Mouse (Mus musculus) lung, embryonic 14.5 days (tissue): ENCODE measurements around the gene Ror1. TPM values are rescaled to one million over a fixed set of nuclear protein-coding genes. Genes with fewer than 3 reads are reported as not detected.

Experiments
- ATAC-seq: fragments of 200-750 bp; cut with Nextera tagmentation; 2 replicates; pipeline ENCODE4 v1.8.0; 2017; ENCODE audit warnings: mild to moderate bottlenecking, moderate TSS enrichment, moderate library complexity; ENCODE audit not compliant: insufficient read depth
- DNase-seq: peaks from one replicate; pipeline ENCODE4 v3.0.0-alpha.2; 2015
- H3K27ac ChIP-seq: fragments of 300-500 bp; sonication (generic); 2 replicates; pipeline ENCODE4 v1.5.1; 2014; ENCODE audit warnings: low read depth, mild to moderate bottlenecking, moderate library complexity
- H3K27me3 ChIP-seq: fragments of 300-500 bp; sonication (generic); 2 replicates; pipeline ENCODE4 v1.6.1; 2014; ENCODE audit warnings: low read length, control low read depth; ENCODE audit not compliant: insufficient read depth
- H3K36me3 ChIP-seq: fragments of 300-500 bp; sonication (generic); 2 replicates; pipeline ENCODE4 v1.6.1; 2014; ENCODE audit warnings: control low read depth; ENCODE audit not compliant: insufficient read depth
- H3K4me1 ChIP-seq: fragments of 300-500 bp; sonication (generic); 2 replicates; pipeline ENCODE4 v1.6.1; 2014; ENCODE audit warnings: antibody characterized with exemption, control low read depth; ENCODE audit not compliant: insufficient read depth
- H3K4me2 ChIP-seq: fragments of 300-500 bp; sonication (generic); 2 replicates; pipeline ENCODE4 v1.6.1; 2014; ENCODE audit warnings: mild to moderate bottlenecking
- H3K4me3 ChIP-seq: fragments of 300-500 bp; sonication (generic); 2 replicates; pipeline ENCODE4 v1.5.1; 2014; ENCODE audit warnings: low read depth, low read length
- H3K9ac ChIP-seq: fragments of 300-500 bp; sonication (generic); 2 replicates; pipeline ENCODE4 v1.6.1; 2014
- H3K9me3 ChIP-seq: fragments of 300-500 bp; sonication (generic); 2 replicates; pipeline ENCODE4 v1.6.1; 2016; ENCODE audit warnings: low read depth, low read length, control low read depth
- CTCF ChIP-seq: IDR thresholded peaks from 2 replicates; pipeline ENCODE4 v1.5.1; 2016; ENCODE audit warnings: antibody characterized with exemption, low read depth
- WGBS: fragments of 180-500 bp; shearing (Covaris S2); extraction: QIAGEN DNeasy Blood & Tissue Kit; methylation state at CpG from one replicate; pipeline ENCODE4 v1.1.7; 2014; 5-methylcytosine and 5-hydroxymethylcytosine counted together
- polyA plus RNA-seq: library from polyadenylated mRNA; unstranded; fragments of >200 nt; fragmentation: Nextera tagmentation; extraction: Ambion mirVana; gene quantifications from 2 replicates; pipeline ENCODE4 v1.2.1, GENCODE M21; 2014

The Ror1 gene
- 23.4 and 23.8 TPM in 2 replicates for polyA plus RNA-seq

GRCm38 (mm10) chr4:100095685-100096595, at the start of gene Ror1:
TSS of gene Ror1 (plus strand) at chr4:100095791.
- H3K4me2 ChIP-seq: peak within 1 kb of the TSS; percentile 73
- ATAC-seq: peak; percentile 90
- peaks cover 4% of the 10 kb centered on the region for H3K4me1 ChIP-seq
- peak within 1 kb of the TSS; percentile 85 for H3K9ac ChIP-seq
- peak; percentile 91 for TF ChIP-seq CTCF
- DNase-seq: peak; percentile 95
- peak within 1 kb of the TSS; percentile 71 for H3K4me3 ChIP-seq
- H3K36me3 ChIP-seq: no peaks in the 10 kb centered on the region
- no peaks in the 10 kb centered on the region for H3K9me3 ChIP-seq
- H3K27me3 ChIP-seq: no peaks in the 10 kb centered on the region
- under 1% methylated on average over 75 of the region's 76 CpGs for WGBS
- H3K27ac ChIP-seq: peak within 1 kb of the TSS; percentile 96

GRCm38 (mm10) chr4:100047066-100047465, 48.5 kb upstream of the Ror1 start:
- H3K4me1 ChIP-seq: peaks cover 12% of the 10 kb centered on the region
- no peaks in the 10 kb centered on the region for H3K36me3 ChIP-seq
- H3K9ac ChIP-seq: no peak overlapping the region
- DNase-seq (no peak), ATAC-seq (no peak)
- TF ChIP-seq CTCF: no peak
- H3K27me3 ChIP-seq: no peaks in the 10 kb centered on the region
- no peak overlapping the region for H3K4me2 ChIP-seq
- H3K9me3 ChIP-seq: no peaks in the 10 kb centered on the region
- H3K27ac ChIP-seq: no peak overlapping the region
- WGBS: 60% methylated on average over 6 of the region's 6 CpGs
- no peak overlapping the region for H3K4me3 ChIP-seq

GRCm38 (mm10) chr4:100048351-100048950, 47.1 kb upstream of the Ror1 start:
- Histone ChIP-seq H3K27ac (peak overlapping the region; percentile 30; the same call in 1 of the 2 replicates), H3K4me1 (peaks cover 12% of the 10 kb centered on the region), H3K9me3 (no peaks in the 10 kb centered on the region), H3K9ac (no peak overlapping the region), H3K4me2 (no peak overlapping the region), H3K27me3 (no peaks in the 10 kb centered on the region), H3K4me3 (no peak overlapping the region), H3K36me3 (no peaks in the 10 kb centered on the region)
- 34% methylated on average over 7 of the region's 7 CpGs for WGBS
- DNase-seq (peak; percentile 78), ATAC-seq (peak; percentile 32; the same call in 1 of the 2 replicates)
- TF ChIP-seq CTCF: no peak

GRCm38 (mm10) chr4:100051767-100052166, 43.8 kb upstream of the Ror1 start:
- Histone ChIP-seq H3K9me3 (no peaks in the 10 kb centered on the region), H3K27ac (no peak overlapping the region), H3K36me3 (no peaks in the 10 kb centered on the region), H3K4me3 (no peak overlapping the region), H3K9ac (no peak overlapping the region), H3K27me3 (no peaks in the 10 kb centered on the region), H3K4me1 (peaks cover 12% of the 10 kb centered on the region), H3K4me2 (no peak overlapping the region)
- ATAC-seq: no peak
- no peak for DNase-seq
- TF ChIP-seq CTCF: no peak

- no peak for TF ChIP-seq CTCF
- Histone ChIP-seq H3K27ac (no peak overlapping the region), H3K4me1 (peaks cover 12% of the 10 kb centered on the region), H3K9ac (no peak overlapping the region), H3K9me3 (no peaks in the 10 kb centered on the region), H3K27me3 (no peaks in the 10 kb centered on the region), H3K36me3 (no peaks in the 10 kb centered on the region), H3K4me3 (no peak overlapping the region), H3K4me2 (no peak overlapping the region)
- DNase-seq (no peak), ATAC-seq (no peak)
- WGBS: 63% methylated on average over 3 of the region's 3 CpGs
These were observed 43.3 kb upstream of the Ror1 start for GRCm38 (mm10) chr4:100052258-100052657.

- Histone ChIP-seq H3K36me3 (no peaks in the 10 kb centered on the region), H3K9ac (no peak overlapping the region; the same call in 1 of the 2 replicates), H3K4me3 (no peak overlapping the region), H3K27me3 (no peaks in the 10 kb centered on the region), H3K27ac (no peak overlapping the region), H3K4me1 (no peaks in the 10 kb centered on the region), H3K9me3 (no peaks in the 10 kb centered on the region), H3K4me2 (no peak overlapping the region)
- ATAC-seq (no peak), DNase-seq (no peak)
- no peak for TF ChIP-seq CTCF
- WGBS: 55% methylated on average over 9 of the region's 9 CpGs
These were observed 39.5 kb upstream of the Ror1 start for GRCm38 (mm10) chr4:100056046-100056445.

- ATAC-seq (no peak), DNase-seq (no peak)
- Histone ChIP-seq H3K36me3 (no peaks in the 10 kb centered on the region), H3K4me2 (no peak overlapping the region), H3K4me3 (no peak overlapping the region), H3K4me1 (no peaks in the 10 kb centered on the region), H3K27ac (no peak overlapping the region), H3K9me3 (no peaks in the 10 kb centered on the region), H3K27me3 (no peaks in the 10 kb centered on the region), H3K9ac (no peak overlapping the region)
- 69% methylated on average over 4 of the region's 4 CpGs for WGBS
- no peak for TF ChIP-seq CTCF
These were observed 39.1 kb upstream of the Ror1 start for GRCm38 (mm10) chr4:100056446-100056845.
